Mouse (Mus musculus) stomach, postnatal 0 days (tissue): ENCODE measurements at regions not wholly inside any gene's neighbourhood (a gene's known extent, or its start where the extent isn't known, plus 50 kb on each side); places are given as distances from the start of the nearest gene placed in this dataset.
A peak's percentile ranks its signal among the peaks of the same experiment; 100 is the strongest.

Source experiments
- ATAC-seq: fragments of 200-750 bp; cut with Nextera tagmentation; 2 replicates; pipeline ENCODE4 v1.8.0; 2017; ENCODE audit not compliant: low FRiP score, low TSS enrichment
- DNase-seq: peaks from one replicate; pipeline ENCODE4 v3.0.0-alpha.2; 2016; ENCODE audit warnings: low spot score
- H3K27ac ChIP-seq: fragments of 300-500 bp; sonication (generic); replicated peaks from 2 replicates; pipeline ENCODE4 v1.5.1; 2014; ENCODE audit warnings: mild to moderate bottlenecking, control low read depth
- H3K27me3 ChIP-seq: fragments of 300-500 bp; sonication (generic); 2 replicates; pipeline ENCODE4 v1.6.1; 2014; ENCODE audit warnings: low read length; ENCODE audit not compliant: control insufficient read depth, insufficient read depth
- H3K36me3 ChIP-seq: fragments of 300-500 bp; sonication (generic); 2 replicates; pipeline ENCODE4 v1.6.1; 2014; ENCODE audit warnings: low read length, mixed read lengths; ENCODE audit not compliant: control insufficient read depth, insufficient read depth
- H3K4me1 ChIP-seq: fragments of 300-500 bp; sonication (generic); replicated peaks from 2 replicates; pipeline ENCODE4 v1.6.1; 2014; ENCODE audit warnings: antibody characterized with exemption; ENCODE audit not compliant: control insufficient read depth, insufficient read depth
- H3K4me2 ChIP-seq: fragments of 300-500 bp; sonication (generic); replicated peaks from 2 replicates; pipeline ENCODE4 v1.6.1; 2014; ENCODE audit warnings: low read depth, mild to moderate bottlenecking, control low read depth, moderate library complexity
- H3K4me3 ChIP-seq: fragments of 300-500 bp; sonication (generic); 2 replicates; pipeline ENCODE4 v1.5.1; 2014; ENCODE audit warnings: low read depth, low read length, control low read depth
- H3K9ac ChIP-seq: fragments of 300-500 bp; sonication (generic); 2 replicates; pipeline ENCODE4 v1.6.1; 2014; ENCODE audit warnings: mild to moderate bottlenecking, low read length, control low read depth, mixed read lengths
- H3K9me3 ChIP-seq: fragments of 300-500 bp; sonication (generic); 2 replicates; pipeline ENCODE4 v1.6.1; 2016; ENCODE audit warnings: low read length; ENCODE audit not compliant: control insufficient read depth
- CTCF ChIP-seq: IDR thresholded peaks from 2 replicates; pipeline ENCODE4 v1.5.1; 2016; ENCODE audit warnings: antibody characterized with exemption, low read depth, mild to moderate bottlenecking, moderate library complexity
- EP300 ChIP-seq: optimal IDR thresholded peaks from 2 replicates; pipeline ENCODE3; 2016; ENCODE audit warnings: antibody characterized with exemption
- WGBS: fragments of 180-500 bp; shearing (Covaris S2); extraction: QIAGEN DNeasy Blood & Tissue Kit; methylation state at CpG from one replicate; pipeline ENCODE4 v1.1.7; 2014; 5-methylcytosine and 5-hydroxymethylcytosine counted together

- no peak for ATAC-seq
- no peak overlapping the region for H3K4me2 ChIP-seq
- peak; percentile 37 for DNase-seq
- no peaks in the 10 kb centered on the region for H3K27me3 ChIP-seq
- H3K27ac ChIP-seq = no peak overlapping the region
- H3K9me3 ChIP-seq = no peaks in the 10 kb centered on the region
- no peaks in the 10 kb centered on the region for H3K4me1 ChIP-seq
- H3K4me3 ChIP-seq = no peak overlapping the region
- no peaks in the 10 kb centered on the region for H3K36me3 ChIP-seq
- H3K9ac ChIP-seq = no peak overlapping the region
- TF ChIP-seq CTCF (peak; percentile 68), EP300 (no peak)
Observed at GRCm38 (mm10) chr4:12571881-12572280, 400.1 kb upstream of the Fam92a start.

DNA sequence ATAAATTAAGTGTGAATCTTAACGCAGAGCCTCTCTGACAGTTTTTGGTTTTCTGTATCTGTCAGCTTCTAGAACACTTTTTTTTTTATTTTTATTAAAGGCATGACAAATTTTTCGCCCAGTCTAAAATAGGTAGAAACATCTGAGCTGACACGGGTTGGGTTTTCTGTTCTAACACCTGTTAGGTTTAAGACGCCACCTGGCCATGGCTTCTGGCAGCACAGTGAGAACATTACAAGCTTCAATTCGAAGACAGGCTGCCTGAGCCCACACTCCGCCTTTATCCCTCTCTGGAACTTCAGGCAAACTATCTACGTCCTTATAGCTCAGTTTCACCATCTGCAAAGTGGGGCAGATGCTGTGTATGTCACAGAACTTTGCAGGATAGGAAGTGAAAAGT is 398.9 kb upstream of the Fam92a start:
- Histone ChIP-seq H3K9ac (no peak overlapping the region), H3K36me3 (no peaks in the 10 kb centered on the region), H3K9me3 (no peaks in the 10 kb centered on the region), H3K4me2 (no peak overlapping the region), H3K27me3 (no peaks in the 10 kb centered on the region), H3K4me1 (no peaks in the 10 kb centered on the region), H3K27ac (no peak overlapping the region), H3K4me3 (no peak overlapping the region)
- no peak for TF ChIP-seq EP300
- TF ChIP-seq CTCF = no peak
- 73% methylated on average over 7 of the region's 7 CpGs for WGBS
- no peak for ATAC-seq
- DNase-seq = no peak

DNA sequence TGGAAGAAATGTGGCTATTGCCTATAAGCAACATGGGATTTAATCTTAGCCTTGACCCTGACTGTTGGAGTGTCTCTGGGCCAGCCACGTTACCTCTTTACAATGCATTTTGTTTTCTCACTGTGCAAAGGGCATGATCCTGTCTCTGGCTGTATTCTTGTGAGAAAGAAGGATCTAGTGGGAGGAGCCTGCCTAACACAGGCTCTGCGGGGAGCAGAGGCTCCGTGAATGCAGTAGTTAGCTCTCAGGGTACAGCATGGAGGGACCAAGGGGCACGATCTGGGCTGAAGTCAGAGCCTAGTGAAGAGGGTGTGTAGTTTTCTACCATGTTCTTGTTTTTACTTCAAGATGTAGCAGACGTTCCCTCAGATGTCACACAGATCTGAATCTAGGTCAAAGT is 395.8 kb upstream of the Fam92a start:
- no peak overlapping the region for H3K4me2 ChIP-seq

GRCm38 (mm10) chr4:12563016-12563415 is 391.2 kb upstream of the Fam92a start:
- DNase-seq (no peak), ATAC-seq (no peak)
- no peak for TF ChIP-seq EP300
- no peak for TF ChIP-seq CTCF
- Histone ChIP-seq H3K27me3 (no peaks in the 10 kb centered on the region), H3K9ac (no peak overlapping the region), H3K36me3 (no peaks in the 10 kb centered on the region), H3K4me2 (no peak overlapping the region), H3K27ac (no peak overlapping the region), H3K4me3 (no peak overlapping the region), H3K9me3 (no peaks in the 10 kb centered on the region), H3K4me1 (no peaks in the 10 kb centered on the region)
- WGBS = 64% methylated on average over 1 of the region's 1 CpGs

More for the DNA sequence above, 395.8 kb upstream of the Fam92a start:
- ATAC-seq (no peak), DNase-seq (no peak)
- TF ChIP-seq CTCF (no peak), EP300 (no peak)
- Histone ChIP-seq H3K27me3 (no peaks in the 10 kb centered on the region), H3K36me3 (no peaks in the 10 kb centered on the region), H3K4me1 (no peaks in the 10 kb centered on the region), H3K4me3 (no peak overlapping the region), H3K9me3 (no peaks in the 10 kb centered on the region), H3K9ac (no peak overlapping the region), H3K27ac (no peak overlapping the region)
- 35% methylated on average over 5 of the region's 5 CpGs for WGBS

DNA sequence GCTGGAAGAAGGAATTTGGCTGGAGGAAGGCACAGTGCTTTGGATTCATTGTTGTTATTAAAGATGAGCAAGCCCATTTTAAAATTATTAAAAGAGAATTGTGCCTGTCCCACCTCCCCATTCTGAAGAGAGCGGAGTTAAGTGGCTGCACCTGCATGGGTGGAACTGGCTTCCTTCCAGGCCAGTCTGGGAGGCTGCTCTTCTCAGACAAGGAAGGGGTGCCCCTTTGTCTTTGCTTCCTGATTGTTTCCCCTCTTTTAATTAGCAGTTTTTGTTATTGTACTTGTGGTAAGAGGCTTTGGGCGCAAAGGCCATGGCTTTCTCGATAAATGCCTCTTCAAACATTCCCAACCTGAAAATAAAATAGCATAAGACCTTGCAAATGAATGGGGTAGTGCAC is 388.7 kb upstream of the Fam92a start:
- H3K4me1 ChIP-seq = no peaks in the 10 kb centered on the region
- no peak for TF ChIP-seq CTCF
- TF ChIP-seq EP300 = no peak
- ATAC-seq (no peak), DNase-seq (no peak)
- H3K9ac ChIP-seq = no peak overlapping the region
- H3K36me3 ChIP-seq = no peaks in the 10 kb centered on the region
- no peaks in the 10 kb centered on the region for H3K27me3 ChIP-seq
- no peak overlapping the region for H3K27ac ChIP-seq
- H3K4me3 ChIP-seq = no peak overlapping the region
- H3K9me3 ChIP-seq = no peaks in the 10 kb centered on the region
- no peak overlapping the region for H3K4me2 ChIP-seq
- 67% methylated on average over 3 of the region's 3 CpGs for WGBS

- H3K4me2 ChIP-seq = no peak overlapping the region
- TF ChIP-seq CTCF (no peak), EP300 (no peak)
- H3K27ac ChIP-seq = no peak overlapping the region
- no peaks in the 10 kb centered on the region for H3K9me3 ChIP-seq
- H3K4me1 ChIP-seq = no peaks in the 10 kb centered on the region
- ATAC-seq = no peak
- 80% methylated on average over 4 of the region's 4 CpGs for WGBS
- DNase-seq = no peak
- H3K36me3 ChIP-seq = no peaks in the 10 kb centered on the region
- no peak overlapping the region for H3K9ac ChIP-seq
- no peak overlapping the region for H3K4me3 ChIP-seq
- H3K27me3 ChIP-seq = no peaks in the 10 kb centered on the region
Observed at GRCm38 (mm10) chr4:12560015-12560414, 388.2 kb upstream of the Fam92a start.

- H3K4me2 ChIP-seq = no peak overlapping the region
- DNase-seq = no peak
- H3K9ac ChIP-seq = no peak overlapping the region
- H3K27me3 ChIP-seq = no peaks in the 10 kb centered on the region
- no peaks in the 10 kb centered on the region for H3K36me3 ChIP-seq
- no peak overlapping the region for H3K27ac ChIP-seq
- H3K4me1 ChIP-seq = no peaks in the 10 kb centered on the region
- 83% methylated on average over 2 of the region's 2 CpGs for WGBS
- no peaks in the 10 kb centered on the region for H3K9me3 ChIP-seq
- TF ChIP-seq EP300 (no peak), CTCF (no peak)
- ATAC-seq = no peak
- H3K4me3 ChIP-seq = no peak overlapping the region
Observed at GRCm38 (mm10) chr4:12557105-12557504, 385.3 kb upstream of the Fam92a start.
